Mouse (Mus musculus) hindbrain, postnatal 0 days (tissue): ENCODE measurements at regions not wholly inside any gene's neighbourhood (a gene's known extent, or its start where the extent isn't known, plus 50 kb on each side); places are given as distances from the start of the nearest gene placed in this dataset.

Experiments used
- ATAC-seq: fragments of 200-750 bp; cut with Nextera tagmentation; 2 replicates; pipeline ENCODE4 v1.8.0; 2017; ENCODE audit warnings: mild to moderate bottlenecking, moderate TSS enrichment, moderate library complexity
- DNase-seq: peaks from one replicate; pipeline ENCODE4 v3.0.0-alpha.2; 2015; ENCODE audit warnings: low spot score
- H3K27ac ChIP-seq: fragments of 300-500 bp; sonication (generic); 2 replicates; pipeline ENCODE4 v1.5.1; 2014; ENCODE audit warnings: mild to moderate bottlenecking
- H3K27me3 ChIP-seq: fragments of 300-500 bp; sonication (generic); 2 replicates; pipeline ENCODE4 v1.6.1; 2014; ENCODE audit warnings: low read length, mixed read lengths; ENCODE audit not compliant: insufficient read depth
- H3K36me3 ChIP-seq: fragments of 300-500 bp; sonication (generic); 2 replicates; pipeline ENCODE4 v1.6.1; 2014; ENCODE audit warnings: low read length, mixed read lengths; ENCODE audit not compliant: insufficient read depth
- H3K4me1 ChIP-seq: fragments of 300-500 bp; sonication (generic); 2 replicates; pipeline ENCODE4 v1.6.1; 2014; ENCODE audit warnings: antibody characterized with exemption, low read length, mixed read lengths; ENCODE audit not compliant: insufficient read depth
- H3K4me2 ChIP-seq: fragments of 300-500 bp; sonication (generic); 2 replicates; pipeline ENCODE4 v1.6.1; 2014; ENCODE audit warnings: low read depth, mild to moderate bottlenecking, low read length, moderate library complexity, mixed read lengths
- H3K4me3 ChIP-seq: fragments of 300-500 bp; sonication (generic); 2 replicates; pipeline ENCODE4 v1.5.1; 2014; ENCODE audit warnings: low read length
- H3K9ac ChIP-seq: fragments of 300-500 bp; sonication (generic); replicated peaks from 2 replicates; pipeline ENCODE4 v1.6.1; 2014; ENCODE audit warnings: mild to moderate bottlenecking, low read length, moderate library complexity, mixed read lengths
- H3K9me3 ChIP-seq: fragments of 300-500 bp; sonication (generic); 2 replicates; pipeline ENCODE4 v1.6.1; 2016; ENCODE audit warnings: low read length, mixed read lengths
- CTCF ChIP-seq: IDR thresholded peaks from 2 replicates; pipeline ENCODE4 v1.5.1; 2016; ENCODE audit warnings: antibody characterized with exemption, control low read depth, low read depth
- WGBS: fragments of 180-500 bp; shearing (Covaris S2); extraction: QIAGEN DNeasy Blood & Tissue Kit; methylation state at CpG from one replicate; pipeline ENCODE4 v1.1.7; 2014; 5-methylcytosine and 5-hydroxymethylcytosine counted together

- DNase-seq (peak; percentile 49), ATAC-seq (peak; percentile 38; the same call in 1 of the 2 replicates)
- Histone ChIP-seq H3K27ac (no peak overlapping the region), H3K4me2 (peak overlapping the region; percentile 27), H3K4me1 (0 out of 2 replicates have a peak, but pooled peaks cover 3% of the 10 kb centered on the region), H3K9me3 (no peaks in the 10 kb centered on the region), H3K36me3 (no peaks in the 10 kb centered on the region), H3K9ac (no peak overlapping the region), H3K27me3 (no peaks in the 10 kb centered on the region; the same call in 1 of the 2 replicates), H3K4me3 (no peak overlapping the region)
- WGBS = 13% methylated on average over 33 of the region's 33 CpGs
- no peak for TF ChIP-seq CTCF
These were observed 114.4 kb downstream of the Dicer1 start for GRCm38 (mm10) chr12:104637046-104638032.

- H3K4me2 ChIP-seq = no peak overlapping the region
- no peak for TF ChIP-seq CTCF
- H3K27ac ChIP-seq = no peak overlapping the region
- DNase-seq (no peak), ATAC-seq (no peak)
- no peak overlapping the region for H3K4me3 ChIP-seq
- no peaks in the 10 kb centered on the region for H3K27me3 ChIP-seq
- H3K9me3 ChIP-seq = no peaks in the 10 kb centered on the region
- 0 out of 2 replicates have a peak, but pooled peaks cover 3% of the 10 kb centered on the region for H3K4me1 ChIP-seq
- 63% methylated on average over 12 of the region's 12 CpGs for WGBS
- no peak overlapping the region for H3K9ac ChIP-seq
- H3K36me3 ChIP-seq = no peaks in the 10 kb centered on the region
These were observed 115.3 kb downstream of the Dicer1 start for GRCm38 (mm10) chr12:104636474-104636873.

GRCm38 (mm10) chr12:104634818-104635217 lies 116.9 kb downstream of the Dicer1 start:
- TF ChIP-seq CTCF = no peak
- ATAC-seq = no peak
- Histone ChIP-seq H3K4me1 (0 out of 2 replicates have a peak, but pooled peaks cover 3% of the 10 kb centered on the region), H3K27ac (no peak overlapping the region), H3K9me3 (no peaks in the 10 kb centered on the region), H3K9ac (no peak overlapping the region), H3K36me3 (no peaks in the 10 kb centered on the region), H3K4me3 (no peak overlapping the region), H3K27me3 (no peaks in the 10 kb centered on the region), H3K4me2 (no peak overlapping the region)
- no peak for DNase-seq
- 77% methylated on average over 10 of the region's 10 CpGs for WGBS

GRCm38 (mm10) chr12:104630590-104630989 lies 121.2 kb downstream of the Dicer1 start:
- H3K4me2 ChIP-seq = no peak overlapping the region
- no peaks in the 10 kb centered on the region for H3K36me3 ChIP-seq
- no peak overlapping the region for H3K4me3 ChIP-seq
- no peak for ATAC-seq
- DNase-seq = no peak
- H3K27ac ChIP-seq = no peak overlapping the region
- 89% methylated on average over 3 of the region's 3 CpGs for WGBS
- H3K9ac ChIP-seq = no peak overlapping the region
- TF ChIP-seq CTCF = no peak
- H3K4me1 ChIP-seq = no peaks in the 10 kb centered on the region
- no peaks in the 10 kb centered on the region for H3K27me3 ChIP-seq
- H3K9me3 ChIP-seq = no peaks in the 10 kb centered on the region

- no peak for ATAC-seq
- Histone ChIP-seq H3K9me3 (no peaks in the 10 kb centered on the region), H3K4me1 (no peaks in the 10 kb centered on the region), H3K36me3 (no peaks in the 10 kb centered on the region), H3K9ac (no peak overlapping the region), H3K4me3 (no peak overlapping the region), H3K4me2 (no peak overlapping the region), H3K27ac (no peak overlapping the region), H3K27me3 (no peaks in the 10 kb centered on the region)
- no peak for TF ChIP-seq CTCF
- WGBS = 89% methylated on average over 2 of the region's 2 CpGs
- no peak for DNase-seq
These were observed 122.3 kb downstream of the Dicer1 start for GRCm38 (mm10) chr12:104629449-104629848.

- Histone ChIP-seq H3K4me2 (no peak overlapping the region), H3K4me1 (no peaks in the 10 kb centered on the region), H3K27me3 (no peaks in the 10 kb centered on the region), H3K4me3 (no peak overlapping the region), H3K27ac (no peak overlapping the region), H3K36me3 (no peaks in the 10 kb centered on the region), H3K9me3 (no peaks in the 10 kb centered on the region), H3K9ac (no peak overlapping the region)
- DNase-seq (no peak), ATAC-seq (no peak)
- 82% methylated on average over 5 of the region's 5 CpGs for WGBS
- no peak for TF ChIP-seq CTCF
These were observed 125.7 kb downstream of the Dicer1 start for GRCm38 (mm10) chr12:104626054-104626453.
